Mouse (Mus musculus) embryonic stem cell, embryonic (primary cell): ENCODE data around the gene Gpcpd1.

Source experiments
- CTCF ChIA-PET, 4 experiments: fragments of 300-600 bp in 2 of 4; fragments of 350-600 bp in 2 of 4; sonication (Branson Sonifier 250); formaldehyde crosslinking; loops; one replicate each; lab custom pipeline; 2022; ENCODE audit warnings: inconsistent platforms in 2 of 4; lab: Charles Lee
- POLR2A ChIA-PET, 4 experiments: fragments of 300-600 bp in 2 of 4; fragments of 350-600 bp in 2 of 4; sonication (Branson Sonifier 250); formaldehyde crosslinking; loops; one replicate each; lab custom pipeline; 2022; ENCODE audit warnings: antibody characterized with exemption in 4 of 4, inconsistent platforms in 1 of 4; lab: Charles Lee

Gene Gpcpd1

DNA sequence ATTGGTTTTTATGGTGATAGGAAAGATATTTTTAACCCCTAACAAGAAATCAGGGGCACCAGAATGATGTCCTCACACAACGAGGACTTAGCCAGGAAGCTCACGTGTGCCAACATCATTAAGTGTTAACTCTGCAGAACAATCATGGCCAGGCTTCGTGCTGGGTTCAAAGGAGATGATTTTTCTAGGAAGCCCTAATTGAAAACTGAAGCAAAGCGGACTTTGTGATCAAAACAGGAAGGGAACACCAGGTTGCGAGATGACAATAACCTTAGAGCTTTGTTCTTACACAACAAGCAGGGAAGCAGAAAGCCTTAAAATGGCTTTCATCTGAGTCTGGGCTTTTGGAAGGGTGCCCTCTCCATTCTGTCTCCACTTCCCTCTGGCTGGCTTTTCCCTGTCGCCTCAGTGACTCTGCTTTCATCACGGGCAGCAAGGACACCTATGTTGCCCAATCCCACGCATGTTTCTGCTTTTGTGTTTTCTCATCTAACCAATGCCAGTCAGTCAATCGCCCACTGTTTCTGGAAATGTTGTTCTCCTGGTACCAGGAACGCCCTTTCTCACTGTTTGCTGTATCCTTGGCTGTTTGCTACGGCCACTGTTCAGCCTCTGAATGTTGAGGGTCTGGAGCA lies 8.2 kb upstream of the Gpcpd1 start:
- CTCF ChIA-PET, result no interaction called here
- POLR2A ChIA-PET, result interaction anchor here in 1 of 4 experiments (0.5 to 1.0 kb wide), 2 partner anchors 15 to 18 kb away, joined by 3 read pairs; no protein-coding TSS in a partner anchor

DNA sequence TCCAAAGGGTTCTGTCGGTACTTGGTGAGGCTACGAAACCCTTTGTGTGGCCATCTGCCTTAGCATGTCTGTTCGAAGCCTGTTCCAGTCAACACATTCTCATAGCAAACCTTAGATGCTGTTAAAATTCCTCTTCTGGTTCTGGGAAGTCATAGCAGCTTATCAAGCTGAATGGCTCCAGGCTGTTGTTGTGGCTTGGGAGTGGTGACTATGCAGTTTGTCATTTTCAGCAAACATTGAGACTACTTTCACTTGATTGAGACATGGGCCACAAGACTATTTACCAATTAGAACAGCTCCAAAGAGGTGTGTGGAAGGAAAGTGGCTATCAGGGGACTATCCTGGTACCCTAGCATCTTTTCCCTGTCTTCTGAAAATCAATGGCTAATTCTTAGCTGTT lies 4.6 kb upstream of the Gpcpd1 start:
- CTCF ChIA-PET, result interaction anchor here in 2 of 4 experiments (0.5 to 1.6 kb wide), 2 partner anchors 8 to 207 kb away, joined by 3 read pairs; no protein-coding TSS in a partner anchor
- POLR2A ChIA-PET, result interaction anchor here in 1 of 4 experiments (1.4 kb wide), 1 partner anchor 15 kb away, joined by 4 read pairs; no protein-coding TSS in a partner anchor

DNA sequence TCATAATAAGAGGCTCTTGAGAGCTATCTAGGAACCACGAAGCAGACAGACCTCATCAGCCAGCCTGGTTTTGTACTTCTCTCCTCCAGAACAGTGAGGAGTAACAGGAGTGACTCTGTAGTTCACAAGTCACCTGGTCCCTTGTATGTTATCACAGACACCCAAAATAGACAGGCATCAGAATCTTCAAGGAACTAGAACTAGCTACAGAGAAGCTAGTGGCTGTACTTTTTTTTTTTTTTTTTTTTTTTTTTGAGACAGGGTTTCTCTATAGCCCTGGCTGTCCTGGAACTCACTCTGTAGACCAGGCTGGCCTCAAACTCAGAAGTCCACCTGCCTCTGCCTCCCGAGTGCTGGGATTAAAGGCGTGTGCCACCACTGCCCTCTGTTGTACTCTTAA lies 4.0 kb upstream of the Gpcpd1 start:
- POLR2A ChIA-PET, result interaction anchor here in 1 of 4 experiments (1.4 to 1.5 kb wide), 2 partner anchors 8 to 14 kb away, joined by 4 to 7 read pairs; no protein-coding TSS in a partner anchor

DNA sequence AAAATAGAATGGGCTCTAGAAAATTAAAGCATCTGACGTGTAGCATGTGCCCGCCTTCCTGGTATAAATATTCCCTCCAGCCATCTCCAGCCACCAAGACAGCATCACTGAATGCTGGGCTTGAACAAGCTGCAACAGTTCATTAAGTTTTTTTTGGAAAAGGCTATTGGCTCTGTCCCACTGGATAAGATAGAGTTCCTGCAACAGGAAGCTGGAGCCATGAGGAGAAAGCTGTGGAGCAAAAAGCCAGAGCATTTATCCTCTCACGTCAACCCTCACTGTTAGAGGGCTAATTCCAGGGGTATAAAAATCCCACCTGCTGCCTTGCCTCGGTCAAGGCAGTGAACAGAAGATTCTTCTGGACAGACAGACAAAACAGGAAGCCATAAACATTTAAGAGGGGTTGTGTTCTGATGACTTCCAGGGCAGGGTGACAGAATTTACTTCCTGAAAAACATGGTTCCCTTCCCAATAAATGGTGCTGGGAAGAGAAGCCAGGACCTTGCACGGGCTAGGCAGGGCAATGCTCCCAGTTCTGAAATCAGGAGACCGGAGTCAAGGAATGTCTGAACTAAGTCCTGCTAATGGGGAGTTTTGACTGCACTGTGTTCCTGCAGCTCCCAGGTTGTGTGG lies 2.5 kb upstream of the Gpcpd1 start:
- ChIA-PET CTCF (interaction anchor here in 1 of 4 experiments (0.6 kb wide), 1 partner anchor 281 kb away, joined by 3 read pairs; no protein-coding TSS in a partner anchor), POLR2A (interaction anchor here in 3 of 4 experiments (1.0 to 2.1 kb wide), 5 partner anchors 9 to 112 kb away, joined by 3 to 7 read pairs (median 4); partner anchors contain the start of gene Shld1 (in 1 of the 3))

More for the DNA sequence above, 4.0 kb upstream of the Gpcpd1 start:
- CTCF ChIA-PET, result interaction anchor here in 1 of 4 experiments (1.6 kb wide), 1 partner anchor 9 kb away, joined by 3 read pairs; no protein-coding TSS in a partner anchor

DNA sequence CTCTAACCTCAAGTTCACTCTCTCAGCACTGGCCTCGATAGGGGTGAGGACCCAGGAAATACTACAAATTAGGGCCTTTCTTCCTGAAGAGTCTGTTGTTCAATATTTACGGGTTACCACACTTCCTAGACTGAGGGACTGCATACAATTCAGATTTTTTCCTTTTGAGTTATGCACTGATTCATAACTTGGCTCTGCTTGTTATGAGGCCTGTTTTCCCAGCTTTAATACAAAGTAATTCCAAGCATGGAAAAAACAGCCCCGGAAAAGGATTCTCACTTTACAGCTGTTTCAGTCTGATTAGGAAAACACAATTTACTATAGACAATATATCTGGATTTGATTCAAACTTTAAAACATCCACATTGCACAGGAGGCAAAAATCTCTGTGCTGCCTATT lies 1.5 kb downstream of the Gpcpd1 start:
- ChIA-PET POLR2A (interaction anchor here in 1 of 4 experiments (0.5 to 0.6 kb wide), 2 partner anchors 11 to 19 kb away, joined by 3 read pairs; no protein-coding TSS in a partner anchor), CTCF (no interaction called here)

DNA sequence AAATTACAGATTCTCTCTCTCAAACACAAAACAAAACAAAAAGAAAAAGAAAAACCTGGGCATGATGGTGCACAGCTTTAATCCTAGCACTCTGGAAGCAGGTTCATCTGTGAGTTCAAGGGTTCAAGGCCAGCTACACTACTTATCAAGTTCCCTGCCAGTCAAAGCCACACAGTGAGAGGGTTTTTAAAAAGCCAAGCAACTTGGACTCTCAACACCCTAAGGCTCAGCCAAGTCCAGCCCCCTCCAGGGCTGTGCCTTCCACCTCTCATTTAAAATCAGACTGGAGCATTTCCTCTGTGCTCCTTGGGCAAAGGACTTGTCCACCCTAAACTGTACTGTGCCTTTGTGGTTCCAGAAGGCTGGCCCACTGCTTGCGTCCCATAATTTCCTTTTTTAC lies 3.3 kb downstream of the Gpcpd1 start:
- ChIA-PET CTCF (no interaction called here), POLR2A (interaction anchor here in 1 of 4 experiments (1.4 kb wide), 1 partner anchor 10 kb away, joined by 4 read pairs; no protein-coding TSS in a partner anchor)

DNA sequence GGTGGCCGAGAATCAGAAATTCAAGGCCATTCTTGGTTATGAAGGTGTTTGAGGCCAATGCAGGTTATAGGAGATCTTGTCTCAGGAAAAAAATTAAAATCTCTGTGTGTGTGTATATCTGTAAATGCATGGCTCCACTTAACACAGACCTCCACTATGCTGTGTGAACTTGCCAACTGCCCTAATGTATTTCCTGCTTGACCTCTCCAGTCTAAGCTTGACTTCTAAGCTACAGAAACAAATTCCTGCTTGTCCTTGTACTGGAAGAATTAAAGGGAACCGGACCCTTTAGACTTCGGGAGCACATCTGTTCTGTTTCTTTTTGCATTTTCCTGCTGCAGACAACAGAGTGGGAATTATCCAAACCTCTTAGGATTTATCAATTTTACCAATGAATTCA lies 4.4 kb downstream of the Gpcpd1 start:
- CTCF ChIA-PET, result no interaction called here

DNA sequence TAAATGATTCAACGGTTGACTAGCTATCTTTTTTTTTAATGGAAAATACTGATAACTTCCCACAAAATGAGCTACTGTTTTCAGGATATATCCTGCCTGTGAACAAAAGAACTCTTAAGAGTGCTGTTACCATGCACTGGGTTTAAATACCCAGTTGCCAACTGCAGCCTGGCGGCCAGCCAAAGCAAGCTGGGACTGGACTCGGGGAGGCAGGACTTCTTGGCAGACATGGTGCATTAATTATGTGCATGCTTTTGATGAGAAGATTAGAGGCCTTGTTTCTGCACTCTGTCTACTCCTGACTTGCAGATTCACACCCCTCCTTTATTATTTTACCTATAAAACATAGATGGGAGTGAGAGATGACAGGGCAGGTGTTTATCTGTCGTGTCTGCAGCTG lies 5.3 kb downstream of the Gpcpd1 start:
- ChIA-PET POLR2A (interaction anchor here in 2 of 4 experiments (0.6 to 1.0 kb wide), 2 partner anchors 141 to 552 kb away, joined by 3 read pairs; partner anchors contain the start of gene Rassf2 (in 1 of the 2)), CTCF (interaction anchor here in 2 of 4 experiments (0.6 to 1.3 kb wide), 2 partner anchors 11 to 120 kb away, joined by 3 to 4 read pairs; no protein-coding TSS in a partner anchor)

More for the DNA sequence above, 4.4 kb downstream of the Gpcpd1 start:
- POLR2A ChIA-PET, result interaction anchor here in 1 of 4 experiments (1.4 kb wide), 1 partner anchor 11 kb away, joined by 4 read pairs; no protein-coding TSS in a partner anchor

DNA sequence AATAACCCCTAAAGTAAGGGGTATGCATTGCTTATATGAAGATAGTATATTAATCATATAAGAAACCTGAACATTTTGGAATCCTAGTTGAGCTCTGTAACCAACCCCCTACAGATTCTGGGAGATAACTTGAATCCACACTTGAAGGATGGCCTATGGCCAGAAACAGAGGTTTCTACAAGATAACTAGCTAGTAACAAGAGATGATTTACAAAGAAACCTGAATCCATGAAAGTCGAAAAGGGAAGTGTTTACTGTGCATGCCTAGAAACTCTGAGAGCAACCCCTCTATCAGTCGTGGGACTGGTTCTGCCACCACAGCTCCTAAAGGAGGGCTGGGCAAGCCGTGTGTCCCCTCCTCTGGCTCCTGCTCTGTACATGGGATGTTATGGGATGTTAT lies 7.8 kb downstream of the Gpcpd1 start:
- POLR2A ChIA-PET, result interaction anchor here in 1 of 4 experiments (1.1 kb wide), 1 partner anchor 13 kb away, joined by 3 read pairs; no protein-coding TSS in a partner anchor
- CTCF ChIA-PET, result interaction anchor here in 1 of 4 experiments (0.6 kb wide), 1 partner anchor 641 kb away, joined by 4 read pairs; no protein-coding TSS in a partner anchor

DNA sequence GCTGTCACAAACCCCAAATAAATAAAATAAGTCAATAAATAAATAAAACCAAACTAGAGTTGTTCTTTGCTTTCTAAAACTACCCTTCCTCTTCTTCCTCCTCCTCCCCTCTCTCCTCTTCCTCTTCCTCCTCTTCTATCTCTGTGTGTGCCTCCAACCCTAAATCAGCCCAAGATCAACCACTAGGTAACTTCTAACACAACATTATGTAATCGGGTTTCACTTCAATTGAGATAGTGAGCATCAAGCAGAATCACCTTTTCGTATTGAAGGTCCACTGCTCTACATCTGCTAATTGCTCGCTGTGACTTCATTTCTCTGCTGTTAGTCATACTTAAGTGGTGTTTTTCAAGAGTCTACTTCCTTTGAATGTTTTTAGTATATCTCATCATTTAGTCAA lies 8.8 kb downstream of the Gpcpd1 start:
- POLR2A ChIA-PET, result interaction anchor here in 2 of 4 experiments (1.0 to 3.1 kb wide), 10 partner anchors 10 to 123 kb away, joined by 3 to 16 read pairs (median 6); no protein-coding TSS in a partner anchor
- CTCF ChIA-PET, result no interaction called here

DNA sequence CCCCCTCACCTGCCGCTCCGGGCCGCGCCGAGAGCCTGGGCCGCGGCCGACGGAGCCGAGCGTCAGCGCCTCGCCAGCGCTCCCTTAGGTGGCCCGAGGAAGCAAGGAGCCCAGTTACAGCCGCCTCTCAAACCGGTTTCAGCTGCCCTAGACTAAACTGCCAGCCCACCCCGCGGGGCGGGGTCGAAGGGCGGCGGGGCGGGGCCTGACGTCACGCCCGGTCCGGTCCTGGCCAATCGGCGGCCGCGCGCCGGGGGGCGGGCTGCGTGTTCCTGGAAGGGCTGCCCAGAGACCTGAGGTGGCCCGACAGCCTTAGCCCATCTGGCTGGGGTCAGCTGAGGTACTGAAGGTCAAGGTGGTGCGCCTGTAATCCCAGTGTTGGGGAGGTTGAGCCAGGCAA lies 9.5 kb downstream of the Gpcpd1 start:
- ChIA-PET CTCF (interaction anchor here in 3 of 4 experiments (0.5 to 1.8 kb wide), 7 partner anchors 12 to 1410 kb away, joined by 3 to 10 read pairs (median 4); no protein-coding TSS in a partner anchor), POLR2A (interaction anchor here in 3 of 4 experiments (0.6 to 3.1 kb wide), 28 partner anchors 10 to 315 kb away, joined by 3 to 16 read pairs (median 4); partner anchors contain the start of genes Cds2 (in 1 of the 3) and Shld1 (in 1 of the 3))

DNA sequence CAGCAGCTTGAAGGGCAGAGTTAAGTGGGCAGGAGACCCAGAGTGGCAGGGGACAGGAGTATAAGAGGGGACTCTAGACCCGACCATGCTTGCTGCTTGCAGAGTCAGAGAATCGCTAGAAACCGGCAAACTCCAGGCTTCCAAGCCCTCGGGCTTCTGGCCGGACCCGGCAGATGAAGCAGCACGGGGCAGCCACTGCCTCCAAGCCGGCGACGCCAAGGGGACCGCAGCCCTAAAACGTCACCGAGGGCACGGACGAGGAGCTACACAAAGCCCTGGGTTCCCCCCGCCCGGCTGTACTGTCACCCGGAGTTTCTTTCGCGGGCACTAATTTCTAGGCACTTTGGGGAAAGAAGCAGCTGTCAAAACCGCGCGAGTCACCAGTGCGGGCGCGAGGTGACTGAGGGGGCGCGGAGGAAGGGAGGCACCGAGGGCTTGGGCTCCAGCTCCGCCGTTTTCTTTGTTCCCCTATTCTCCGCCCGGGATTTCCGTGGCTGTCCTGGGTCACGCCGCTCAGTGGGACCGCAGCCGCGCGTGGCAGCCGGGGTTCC lies 10.0 kb downstream of the Gpcpd1 start:
- CTCF ChIA-PET, result interaction anchor here in 2 of 4 experiments (0.6 to 1.8 kb wide), 5 partner anchors 12 to 1410 kb away, joined by 3 to 10 read pairs (median 4); no protein-coding TSS in a partner anchor
- POLR2A ChIA-PET, result interaction anchor here in 3 of 4 experiments (0.6 to 3.1 kb wide), 30 partner anchors 8 to 315 kb away, joined by 3 to 16 read pairs (median 4); partner anchors contain the start of genes Shld1 (in 2 of the 3) and Cds2 (in 1 of the 3)

DNA sequence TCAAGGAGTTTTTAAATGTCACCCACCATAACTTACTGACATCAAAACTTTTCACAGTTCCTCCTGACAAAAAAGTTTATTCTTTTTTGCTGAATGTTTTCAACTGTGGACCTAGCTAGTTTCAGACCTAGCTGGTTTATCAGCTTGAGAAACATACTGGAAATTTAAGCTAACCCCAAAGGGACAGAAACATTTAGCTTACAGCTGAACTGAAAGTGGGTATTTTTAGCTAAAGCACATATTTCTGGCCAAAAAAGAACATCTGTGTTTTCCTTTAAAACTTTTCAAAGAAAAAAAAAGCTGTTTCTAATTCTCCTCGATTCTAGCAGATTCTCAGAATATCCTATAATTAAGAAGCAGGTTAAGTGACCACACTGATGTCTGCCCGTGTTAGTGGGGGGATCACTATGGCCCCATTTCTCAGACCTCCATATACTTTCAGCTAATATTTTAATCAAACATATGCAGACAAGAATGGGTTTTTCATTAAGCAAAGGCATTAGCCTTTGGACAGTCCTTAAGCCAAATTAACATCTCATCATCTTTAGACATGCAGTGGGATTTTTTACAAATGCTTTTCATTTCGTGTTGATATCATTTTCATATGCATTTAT lies 10.9 kb downstream of the Gpcpd1 start:
- ChIA-PET POLR2A (interaction anchor here in 3 of 4 experiments (0.7 to 3.1 kb wide), 15 partner anchors 8 to 281 kb away, joined by 3 to 16 read pairs (median 5); partner anchors contain the start of gene Shld1 (in 2 of the 3)), CTCF (interaction anchor here in 3 of 4 experiments (0.7 to 1.8 kb wide), 3 partner anchors 17 to 125 kb away, joined by 3 to 10 read pairs (median 3); no protein-coding TSS in a partner anchor)

DNA sequence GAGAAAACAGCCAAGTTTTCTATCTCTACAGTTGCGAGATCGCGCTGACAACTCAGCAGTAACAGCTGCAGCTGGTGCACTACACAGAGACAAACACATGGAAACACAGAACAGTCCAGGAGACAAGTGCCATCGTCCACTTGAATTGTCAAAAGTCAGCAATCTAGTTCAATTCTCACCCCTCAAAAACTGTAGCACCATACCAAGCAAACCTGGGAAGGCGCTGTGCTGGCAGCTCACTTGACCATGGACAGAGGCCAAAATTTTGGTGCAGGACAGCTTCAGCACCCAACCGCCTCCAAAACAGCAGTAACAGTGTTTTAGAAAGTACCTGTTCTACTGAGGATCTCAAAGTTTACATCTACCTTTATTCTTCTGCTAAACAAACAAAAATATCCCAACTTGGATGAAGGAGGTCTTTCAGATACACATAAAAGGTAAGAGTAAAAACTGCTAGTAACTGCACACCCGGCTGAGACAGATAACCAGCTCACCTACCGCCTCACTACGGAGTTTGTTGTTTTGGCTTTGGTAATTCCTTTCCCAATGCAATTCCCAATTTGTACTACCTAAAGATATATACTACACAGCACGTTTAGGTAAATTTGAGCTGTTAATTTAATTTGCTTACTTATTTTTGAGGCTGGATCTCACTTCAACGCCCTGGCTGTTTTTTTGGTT lies 11.6 kb downstream of the Gpcpd1 start:
- ChIA-PET CTCF (interaction anchor here in 2 of 4 experiments (0.5 to 0.7 kb wide), 3 partner anchors 84 to 828 kb away, joined by 3 to 4 read pairs (median 3); no protein-coding TSS in a partner anchor), POLR2A (interaction anchor here in 2 of 4 experiments (0.8 to 3.1 kb wide), 6 partner anchors 11 to 280 kb away, joined by 3 to 16 read pairs (median 7); no protein-coding TSS in a partner anchor)

DNA sequence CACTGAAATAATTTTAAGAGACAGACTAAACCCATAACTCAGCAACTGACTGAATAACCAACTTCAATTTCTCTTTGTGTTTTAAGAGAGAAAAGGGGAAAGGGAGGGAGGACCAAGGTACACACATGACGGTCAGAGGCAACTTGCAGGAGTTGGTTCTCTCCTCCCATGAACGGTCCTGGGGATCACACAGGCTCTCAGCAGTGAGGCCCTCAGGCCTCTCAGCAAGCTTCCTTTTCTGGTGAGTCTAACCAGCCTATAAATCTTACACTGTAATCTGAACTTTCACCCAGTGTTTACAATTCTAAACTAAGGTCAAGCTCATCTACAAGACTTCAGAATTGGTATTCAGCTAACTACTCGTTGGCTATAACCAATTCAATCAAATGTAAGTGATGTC lies 12.3 kb downstream of the Gpcpd1 start:
- ChIA-PET CTCF (interaction anchor here in 1 of 4 experiments (0.6 kb wide), 2 partner anchors 161 to 292 kb away, joined by 4 to 7 read pairs; no protein-coding TSS in a partner anchor), POLR2A (interaction anchor here in 2 of 4 experiments (0.6 to 0.7 kb wide), 2 partner anchors 11 to 19 kb away, joined by 3 read pairs; no protein-coding TSS in a partner anchor)

DNA sequence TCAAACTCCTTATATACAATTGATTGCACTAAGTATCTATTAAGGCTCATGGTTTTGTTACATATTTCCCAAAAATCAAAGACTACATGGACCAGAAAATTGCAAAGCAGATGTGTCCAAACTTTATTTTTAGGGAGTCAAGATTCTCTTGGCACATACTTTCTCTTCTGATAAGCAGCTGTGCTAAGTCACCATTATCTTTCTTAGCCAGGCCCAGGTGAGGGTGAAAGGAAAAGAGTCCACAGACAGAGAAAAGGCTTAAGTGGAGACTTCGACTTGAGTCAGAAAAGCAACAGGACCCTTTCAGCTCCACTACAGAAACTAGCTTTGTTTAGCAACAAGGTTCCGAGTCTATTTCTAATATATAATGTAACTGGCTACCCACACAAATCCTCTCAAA lies 14.2 kb downstream of the Gpcpd1 start:
- ChIA-PET POLR2A (no interaction called here), CTCF (no interaction called here)
